Mouse (Mus musculus) cerebellum, adult 2 months (tissue): ENCODE measurements around the gene Snx22.

Source experiments
- CTCF ChIP-seq: fragments of 200-500 bp; IDR thresholded peaks from 2 replicates; pipeline ENCODE4 v1.5.1; 2011; ENCODE audit warnings: low read depth, mild to moderate bottlenecking, control low read depth, low read length, moderate library complexity, borderline replicate concordance; ENCODE audit not compliant: insufficient read depth
- POLR2A ChIP-seq: fragments of 200-500 bp; IDR thresholded peaks from 2 replicates; pipeline ENCODE4 v1.6.1; 2011; ENCODE audit warnings: low read length, control low read depth, borderline replicate concordance; ENCODE audit not compliant: insufficient read depth

DNA sequence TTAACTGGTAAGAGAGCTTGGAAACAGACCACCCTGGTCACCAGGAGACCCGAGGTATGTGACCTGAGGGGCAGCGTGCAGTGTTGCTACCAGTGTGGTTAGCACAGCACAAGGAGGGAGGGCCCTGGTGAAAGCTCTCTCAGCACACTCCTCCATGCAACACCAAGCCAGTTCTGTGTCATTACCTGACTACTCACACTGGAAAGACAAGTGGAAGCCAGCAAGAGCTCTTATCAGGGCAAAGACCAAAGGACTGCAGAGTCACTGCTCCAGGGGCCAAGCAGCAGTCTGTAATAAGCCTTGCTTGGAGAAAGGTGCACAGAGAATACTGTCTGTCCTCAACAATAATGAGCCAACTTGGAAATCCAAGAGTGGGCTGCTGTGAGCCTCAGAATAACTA, 23.1 kb upstream of the Snx22 start:
- no peak for TF ChIP-seq CTCF
- no peak for TF ChIP-seq POLR2A
